Mouse (Mus musculus): Measurements from ENCODE around the gene Art4. TPM values are rescaled to one million over a fixed set of nuclear protein-coding genes. Genes with fewer than 3 reads are reported as not detected.

Gene Art4
- total RNA-seq, 2 experiments from 2014 or later: not detected

DNA sequence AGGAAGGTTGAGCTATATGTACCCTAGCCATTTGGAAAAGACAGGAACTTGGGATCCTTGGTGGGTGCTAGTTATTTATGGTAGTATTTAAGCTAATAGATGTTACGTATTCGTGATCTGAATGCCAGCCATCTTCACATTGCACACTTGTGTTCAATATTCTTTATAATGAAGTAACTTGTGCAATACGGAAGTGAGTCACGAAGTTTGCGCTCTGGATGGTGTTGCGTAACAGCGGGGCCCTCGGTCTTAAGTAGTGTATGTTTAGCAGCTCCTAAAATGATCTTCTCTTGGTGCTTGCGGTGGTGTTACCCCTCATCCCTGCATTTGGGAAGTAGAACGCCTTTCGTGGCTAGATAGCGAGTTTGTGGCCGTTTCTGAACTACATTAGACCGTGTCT is 48.5 kb downstream of the Art4 start:
- TF ChIP-seq CTCF (conservative IDR thresholded peaks at IDR 0.05): no peak
- peak overlapping the region; percentile 79 for H3K4me3 ChIP-seq
- H3K27ac ChIP-seq: peak overlapping the region; percentile 89
- DNase-seq (ENCODE audit: low spot score in 2 of 2): no peak

GRCm38 (mm10) chr6:136808631-136809046 is 48.9 kb downstream of the Art4 start:
- peak overlapping the region; percentile 89 for H3K27ac ChIP-seq
- TF ChIP-seq CTCF (conservative IDR thresholded peaks at IDR 0.05): no peak
- peak overlapping the region; percentile 79 for H3K4me3 ChIP-seq
- peak; percentile 53 for DNase-seq (ENCODE audit: low spot score in 2 of 2)

- no peak for TF ChIP-seq CTCF (conservative IDR thresholded peaks at IDR 0.05)
- Histone ChIP-seq H3K27ac (peak within 1 kb of the TSS; percentile 89), H3K4me3 (peak within 1 kb of the TSS; percentile 79)
- peak; percentile 98 to 99 for DNase-seq (ENCODE audit: low spot score in 2 of 2)
Measured at GRCm38 (mm10) chr6:136808014-136808417, 49.5 kb downstream of the Art4 start, which contains the start of gene H2afj. Gene H2afj (plus strand): TSS chr6:136808244.

GRCm38 (mm10) chr6:136807395-136808013 is 50.0 kb downstream of the Art4 start:
- Histone ChIP-seq H3K4me3 (peak overlapping the region; percentile 79), H3K27ac (peak overlapping the region; percentile 89)
- no peak for TF ChIP-seq CTCF (conservative IDR thresholded peaks at IDR 0.05)
- no peak for DNase-seq (ENCODE audit: low spot score in 2 of 2)

DNA sequence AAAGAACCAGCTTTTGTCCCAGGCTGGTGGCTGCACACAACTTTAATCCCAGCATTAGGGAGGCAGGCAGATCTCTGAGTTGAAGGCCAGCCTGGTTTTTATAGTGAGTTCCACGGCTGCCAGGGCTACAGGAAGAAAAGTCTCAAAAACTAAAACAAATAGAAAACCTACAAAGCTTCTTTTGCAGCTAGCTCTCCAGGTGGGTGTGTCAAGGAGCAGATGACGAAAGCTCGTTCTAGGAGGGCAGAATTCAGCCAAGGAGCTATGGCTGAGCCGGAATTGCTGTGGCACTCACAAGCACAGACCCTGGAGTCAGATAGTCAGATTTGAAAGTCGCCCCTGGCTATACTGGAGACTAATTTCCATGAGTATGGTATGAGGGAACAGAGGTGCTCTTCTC is 50.7 kb downstream of the Art4 start:
- no peak overlapping the region; the same call in 1 of the 2 replicates for H3K27ac ChIP-seq
- no peak overlapping the region for H3K4me3 ChIP-seq
- DNase-seq (ENCODE audit: low spot score in 2 of 2): no peak
- TF ChIP-seq CTCF (conservative IDR thresholded peaks at IDR 0.05): no peak

DNA sequence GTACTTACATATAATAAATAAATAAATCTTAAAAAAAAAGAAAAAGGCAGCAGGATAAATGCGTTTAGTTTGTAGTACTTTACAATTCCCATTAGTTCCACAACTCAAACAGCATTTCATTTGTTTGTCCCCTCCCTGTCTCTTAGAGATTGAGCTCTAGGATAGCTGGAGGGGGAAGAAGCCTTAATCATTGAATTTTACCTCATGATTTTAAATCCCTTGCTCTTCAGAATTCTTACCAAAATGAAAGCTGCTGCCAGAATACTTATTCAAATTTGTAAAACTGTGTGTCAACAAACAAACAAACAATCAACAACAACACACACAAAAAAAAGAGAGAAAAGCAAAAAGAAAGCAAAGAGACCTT is 52.1 kb downstream of the Art4 start:
- Histone ChIP-seq H3K27ac (peak overlapping the region; percentile 99; the same call in 1 of the 2 replicates), H3K4me3 (no peak overlapping the region)
- DNase-seq (ENCODE audit: low spot score in 2 of 2): no peak
- no peak for TF ChIP-seq CTCF (conservative IDR thresholded peaks at IDR 0.05)

DNA sequence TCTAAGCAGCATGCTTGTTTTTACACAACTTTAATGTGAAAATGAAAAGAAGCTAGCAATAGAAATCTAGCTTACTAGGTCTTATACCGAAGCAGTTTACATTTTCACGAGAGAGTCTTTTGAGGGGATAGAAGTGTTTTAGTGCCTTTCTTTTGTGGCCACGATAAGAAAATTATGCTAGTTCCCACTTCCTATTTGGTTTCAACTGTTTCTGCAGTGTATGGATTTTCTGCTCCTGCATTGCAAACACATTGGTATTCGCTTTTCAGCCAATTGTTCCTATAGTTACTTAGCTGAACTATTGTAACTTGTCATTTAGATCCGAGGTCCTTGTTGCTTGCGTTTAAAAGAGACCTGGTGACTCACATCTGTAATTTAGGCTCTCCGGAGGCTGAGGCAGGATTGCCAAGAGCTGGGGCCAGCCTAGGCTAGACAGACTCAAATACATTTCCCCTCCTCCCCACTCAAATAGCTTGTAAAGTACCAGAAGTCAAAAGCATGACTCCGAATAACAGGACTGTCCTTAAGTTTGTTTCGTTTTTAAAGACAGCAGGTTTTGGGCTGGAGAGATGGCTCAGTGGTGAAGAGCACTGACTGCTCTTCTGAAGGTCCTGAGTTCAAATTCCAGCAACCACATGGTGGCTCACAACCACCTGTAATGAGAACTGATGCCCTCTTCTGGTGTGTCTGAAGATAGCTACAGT is 52.7 kb downstream of the Art4 start:
- Histone ChIP-seq H3K4me3 (peak overlapping the region; percentile 65), H3K27ac (peak overlapping the region; percentile 99)
- DNase-seq (ENCODE audit: low spot score in 2 of 2): no peak
- peak; percentile 48 for TF ChIP-seq CTCF (conservative IDR thresholded peaks at IDR 0.05)

GRCm38 (mm10) chr6:136803739-136804633 is 53.5 kb downstream of the Art4 start, which contains the start of gene Hist4h4:
Gene Hist4h4 (minus strand): TSS chr6:136804415.
- H3K4me3 ChIP-seq: peak within 1 kb of the TSS; percentile 65
- DNase-seq (ENCODE audit: low spot score in 2 of 2): peak; percentile 96 to 99
- TF ChIP-seq CTCF (conservative IDR thresholded peaks at IDR 0.05): no peak
- peak within 1 kb of the TSS; percentile 99 for H3K27ac ChIP-seq

- H3K4me3 ChIP-seq: peak overlapping the region; percentile 65
- no peak for TF ChIP-seq CTCF (conservative IDR thresholded peaks at IDR 0.05)
- H3K27ac ChIP-seq: peak overlapping the region; percentile 99
- no peak for DNase-seq (ENCODE audit: low spot score in 2 of 2)
Measured at GRCm38 (mm10) chr6:136803093-136803738, 54.3 kb downstream of the Art4 start.

DNA sequence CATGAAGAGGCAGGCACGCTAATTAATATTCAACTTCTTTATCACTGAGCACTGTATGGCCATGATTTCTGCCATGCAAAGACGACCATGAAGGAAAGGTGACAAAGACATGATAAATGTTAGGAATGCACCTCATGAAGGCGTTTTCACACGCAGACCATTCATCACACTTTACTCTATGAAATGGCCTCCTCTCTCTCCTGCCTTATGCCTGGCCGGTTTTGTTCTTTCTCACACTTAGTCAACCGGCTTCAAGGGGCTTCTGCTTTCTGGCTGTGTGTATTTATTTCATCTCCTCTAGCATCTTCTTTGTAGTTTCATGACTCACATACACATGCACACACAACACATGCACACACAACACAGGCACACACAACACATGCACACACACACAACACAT is 56.3 kb downstream of the Art4 start:
- no peak for TF ChIP-seq CTCF (conservative IDR thresholded peaks at IDR 0.05)
- H3K4me3 ChIP-seq: no peak overlapping the region
- H3K27ac ChIP-seq: no peak overlapping the region
- no peak for DNase-seq (ENCODE audit: low spot score in 2 of 2)

GRCm38 (mm10) chr6:136800710-136801109 is 56.8 kb downstream of the Art4 start:
- DNase-seq (ENCODE audit: low spot score in 2 of 2): no peak
- no peak for TF ChIP-seq CTCF (conservative IDR thresholded peaks at IDR 0.05)
- Histone ChIP-seq H3K27ac (no peak overlapping the region), H3K4me3 (no peak overlapping the region)

Small RNA genes within 50 kb of the gene (microRNA-seq; reads per million reads assigned to microRNA genes)
- 0 reads per million in 2 experiments for gene Gm44364

Other genes with a start within 250 kb of the Art4 start
- under 1 TPM; 0.33 to 0.34 TPM for gene Plbd1, start 195.8 kb downstream of the Art4 start, total RNA-seq (2021)
- under 1 TPM; 0.36 to 0.54 TPM for gene Gucy2c, start 76.0 kb downstream of the Art4 start, total RNA-seq (2021)
- gene Hist4h4, start 53.3 kb downstream of the Art4 start, total RNA-seq (2021): 10 to 100 TPM; 11.6 to 12.8 TPM
- gene H2afj, start 49.5 kb downstream of the Art4 start, total RNA-seq (2021): 10 to 100 TPM; 69.6 to 72.3 TPM
- gene BC049715, start 30.1 kb downstream of the Art4 start, total RNA-seq (2021): 1 to 10 TPM; 3.8 to 5.4 TPM
- gene Wbp11, start 29.5 kb downstream of the Art4 start, total RNA-seq (2021): 100 to 1,000 TPM; 134 to 138 TPM
- 1 to 10 TPM; 5.8 to 7.9 TPM for gene Smco3, start 22.3 kb downstream of the Art4 start, total RNA-seq (2021)
- gene Mgp, start 18.1 kb upstream of the Art4 start, total RNA-seq (2021): 10 to 100 TPM; 23.1 to 29.1 TPM
- gene Erp27, start 64.4 kb upstream of the Art4 start, total RNA-seq (2021): under 1 TPM; 0.26 to 0.52 TPM
- under 1 TPM; 0.44 to 0.61 TPM for gene Pde6h, start 66.1 kb upstream of the Art4 start, total RNA-seq (2021)
- gene Arhgdib, start 84.2 kb upstream of the Art4 start, total RNA-seq (2021): 1 to 10 TPM; 8.5 to 9.4 TPM